ENCODE assay signal across 8 mouse cellular contexts in genomic region chr4:141624983-141625773, GRCm38 (mm10). TPM values are rescaled to one million over a fixed set of nuclear protein-coding genes. Genes with fewer than 3 reads are reported as not detected.
A peak's percentile ranks its signal among the peaks of the same experiment; 100 is the strongest.
DNase-seq lines count a peak whose midpoint lies in the region; ATAC-seq and TF ChIP-seq lines count a peak whose summit lies in the region.

No protein-coding gene starts in this region.

- intact Hi-C loops in gastrocnemius, adult 2 months (cut with DNase I), result no loop called here

- no peaks in the 10 kb centered on the region for H3K4me1 ChIP-seq in bone marrow, adult 2 months (ENCODE audit: control insufficient read depth, insufficient read depth, low read length)
- H3K4me1 ChIP-seq in liver, embryonic 14.5 days (replicated peaks; ENCODE audit: control insufficient read depth in 2 of 2, insufficient read depth in 2 of 2, low read length in 1 of 2), result no peaks in the 10 kb centered on the region
- H3K4me1 ChIP-seq in midbrain, embryonic 11.5 days (ENCODE audit: control insufficient read depth, insufficient read depth, low read length), result no peaks in the 10 kb centered on the region
- no peaks in the 10 kb centered on the region for H3K4me1 ChIP-seq in midbrain, embryonic 16.5 days (ENCODE audit: control insufficient read depth, insufficient read depth, low read length)

- peak; percentile 60 for TF ChIP-seq CTCF in gastrocnemius, adult 2 months (IDR thresholded peaks at IDR 0.05)
- TF ChIP-seq CTCF in bone marrow, adult 2 months (IDR thresholded peaks at IDR 0.05; ENCODE audit: control insufficient read depth, insufficient read depth, low read length), result peak; percentile 56; the same call in 1 of the 2 replicates
- TF ChIP-seq CTCF in liver, embryonic 14.5 days (IDR thresholded peaks at IDR 0.05; ENCODE audit: low read depth), result peak; percentile 71

- TF ChIP-seq POLR2A in bone marrow, adult 2 months (IDR thresholded peaks at IDR 0.05; ENCODE audit: borderline replicate concordance, control insufficient read depth, low read depth, low read length), result no peak

- H3K4me3 ChIP-seq in gastrocnemius, adult 2 months, result no peak overlapping the region
- no peak overlapping the region for H3K4me3 ChIP-seq in bone marrow, adult 2 months (replicated peaks; ENCODE audit: control insufficient read depth, low read depth, low read length)
- H3K4me3 ChIP-seq in liver, embryonic 14.5 days (ENCODE audit: insufficient read depth in 1 of 2, low read depth in 2 of 2, low read length in 2 of 2), result no peak overlapping the region
- H3K4me3 ChIP-seq in midbrain, embryonic 11.5 days (ENCODE audit: low read depth, low read length), result no peak overlapping the region
- H3K4me3 ChIP-seq in midbrain, embryonic 16.5 days (ENCODE audit: low read depth, low read length), result no peak overlapping the region

- no peaks in the 10 kb centered on the region for H3K9me3 ChIP-seq in liver, embryonic 14.5 days (ENCODE audit: control insufficient read depth, low read length)
- H3K9me3 ChIP-seq in midbrain, embryonic 11.5 days (ENCODE audit: control insufficient read depth, low read length), result no peaks in the 10 kb centered on the region
- no peaks in the 10 kb centered on the region for H3K9me3 ChIP-seq in midbrain, embryonic 16.5 days (replicated peaks; ENCODE audit: control insufficient read depth, low read length, poor library complexity, severe bottlenecking)

- TF ChIP-seq EP300 in liver, embryonic 14.5 days (IDR thresholded peaks at IDR 0.05; ENCODE audit: low read depth), result no peak

- WGBS in bone marrow, adult 2 months, result 70% methylated on average over 19 of the region's 19 CpGs
- WGBS in liver, embryonic 14.5 days (ENCODE audit: insufficient replicate concordance), result 65% methylated on average over 19 of the region's 19 CpGs
- 80% methylated on average over 19 of the region's 19 CpGs for WGBS in midbrain, embryonic 11.5 days
- WGBS in midbrain, embryonic 16.5 days, result 78% methylated on average over 19 of the region's 19 CpGs

- no peak overlapping the region for H3K4me2 ChIP-seq in liver, embryonic 14.5 days (ENCODE audit: low read depth)
- no peak overlapping the region for H3K4me2 ChIP-seq in midbrain, embryonic 11.5 days
- no peak overlapping the region for H3K4me2 ChIP-seq in midbrain, embryonic 16.5 days (ENCODE audit: low read length)

- ATAC-seq in liver, embryonic 14.5 days (ENCODE audit: insufficient read depth), result no peak
- no peak for ATAC-seq in midbrain, embryonic 11.5 days (ENCODE audit: low FRiP score)
- ATAC-seq in midbrain, embryonic 16.5 days, result no peak

- no peak overlapping the region for H3K9ac ChIP-seq in liver, embryonic 14.5 days (replicated peaks)
- H3K9ac ChIP-seq in midbrain, embryonic 11.5 days (ENCODE audit: low read length), result no peak overlapping the region
- no peak overlapping the region for H3K9ac ChIP-seq in midbrain, embryonic 16.5 days (ENCODE audit: low read depth, low read length)

- H3K27ac ChIP-seq in gastrocnemius, adult 2 months, result peak overlapping the region; percentile 90
- H3K27ac ChIP-seq in bone marrow, adult 2 months (ENCODE audit: control insufficient read depth, insufficient read depth, low read depth, low read length, poor library complexity), result no peak overlapping the region
- no peak overlapping the region for H3K27ac ChIP-seq in liver, embryonic 14.5 days
- no peak overlapping the region for H3K27ac ChIP-seq in midbrain, embryonic 11.5 days (ENCODE audit: low read depth, low read length)
- no peak overlapping the region; the same call in 1 of the 2 replicates for H3K27ac ChIP-seq in midbrain, embryonic 16.5 days (ENCODE audit: low read length)

- no peaks in the 10 kb centered on the region for H3K36me3 ChIP-seq in liver, embryonic 14.5 days (replicated peaks; ENCODE audit: control insufficient read depth, insufficient read depth, low read depth)
- peaks cover 13% of the 10 kb centered on the region for H3K36me3 ChIP-seq in midbrain, embryonic 11.5 days (ENCODE audit: control insufficient read depth, insufficient read depth, low read length)
- peaks cover 39% of the 10 kb centered on the region for H3K36me3 ChIP-seq in midbrain, embryonic 16.5 days (ENCODE audit: control insufficient read depth, insufficient read depth, low read length)

- no peak for DNase-seq in gastrocnemius, adult 2 months
- no peak for DNase-seq in gastrocnemius, postnatal 10 days
- peak; percentile 50 to 60 for DNase-seq in B cell, adult 2 months
- DNase-seq in liver, embryonic 14.5 days (ENCODE audit: low read depth in 3 of 3, low spot score in 3 of 3), result no peak
- DNase-seq in thymus, postnatal 4 days, result peak; percentile 61
- DNase-seq in midbrain, embryonic 11.5 days (ENCODE audit: low spot score, missing footprints), result no peak

- H3K27me3 ChIP-seq in liver, embryonic 14.5 days (ENCODE audit: control insufficient read depth, insufficient read depth, low read length), result no peaks in the 10 kb centered on the region
- no peaks in the 10 kb centered on the region for H3K27me3 ChIP-seq in midbrain, embryonic 11.5 days (ENCODE audit: control insufficient read depth, insufficient read depth, low read length)
- no peaks in the 10 kb centered on the region for H3K27me3 ChIP-seq in midbrain, embryonic 16.5 days (ENCODE audit: control insufficient read depth, insufficient read depth, low read depth, low read length)

RNA-seq across cellular contexts. Expression of gene Slc25a34, which starts 1.6 kb away (rescaled TPM):
- total RNA-seq in gastrocnemius, adult 2 months (2021), result 10 to 100 TPM; 10.3 to 26.9 TPM
- total RNA-seq in gastrocnemius, postnatal 10 days (2021), result 10 to 100 TPM; 10.5 to 12.8 TPM
- polyA plus RNA-seq in bone marrow, adult 2 months (2011; ENCODE audit: insufficient read depth, insufficient read length, low replicate concordance, missing spikeins), result 5.6 and 5.8 TPM in 2 replicates
- polyA plus RNA-seq in liver, embryonic 14.5 days (2012; rRNA removed), result 0.03 TPM in 2 replicates
- polyA plus RNA-seq in liver, embryonic 14.5 days (2014; fragmentation: Nextera tagmentation; extraction: Ambion mirVana), result not detected in 2 replicates
- not detected in 2 replicates for polyA plus RNA-seq in midbrain, embryonic 11.5 days (2014; fragmentation: Nextera tagmentation; extraction: Ambion mirVana)
- polyA plus RNA-seq in midbrain, embryonic 16.5 days (2015; fragmentation: Nextera tagmentation; extraction: Ambion mirVana), result 0.27 and 0.45 TPM in 2 replicates

RNA-seq across cellular contexts. Expression of gene Tmem82, which starts 6.7 kb away (rescaled TPM):
- 1 to 10 TPM in 1 of 2 experiments, under 1 TPM in 1; 0.61 to 3.2 TPM for total RNA-seq in gastrocnemius, adult 2 months (2021)
- total RNA-seq in gastrocnemius, postnatal 10 days (2021), result 1 to 10 TPM; 1.7 to 2.2 TPM
- polyA plus RNA-seq in bone marrow, adult 2 months (2011; ENCODE audit: insufficient read depth, insufficient read length, low replicate concordance, missing spikeins), result 0.57 and 1.8 TPM in 2 replicates
- 2.1 and 2.6 TPM in 2 replicates for polyA plus RNA-seq in liver, embryonic 14.5 days (2012; rRNA removed)
- polyA plus RNA-seq in liver, embryonic 14.5 days (2014; fragmentation: Nextera tagmentation; extraction: Ambion mirVana), result 2.2 and 2.7 TPM in 2 replicates
- polyA plus RNA-seq in midbrain, embryonic 11.5 days (2014; fragmentation: Nextera tagmentation; extraction: Ambion mirVana), result 0.48 and 0.59 TPM in 2 replicates
- polyA plus RNA-seq in midbrain, embryonic 16.5 days (2015; fragmentation: Nextera tagmentation; extraction: Ambion mirVana), result 0.14 and 0.43 TPM in 2 replicates

RNA-seq across cellular contexts. Expression of gene Fblim1, which starts 19.3 kb away (rescaled TPM):
- total RNA-seq in gastrocnemius, adult 2 months (2021), result 1 to 10 TPM; 1.1 to 1.5 TPM
- total RNA-seq in gastrocnemius, postnatal 10 days (2021), result 1 to 10 TPM; 3.8 to 6.6 TPM
- 1.2 and 9.3 TPM in 2 replicates for polyA plus RNA-seq in bone marrow, adult 2 months (2011; ENCODE audit: insufficient read depth, insufficient read length, low replicate concordance, missing spikeins)
- 1.1 and 2.0 TPM in 2 replicates for polyA plus RNA-seq in liver, embryonic 14.5 days (2012; rRNA removed)
- polyA plus RNA-seq in liver, embryonic 14.5 days (2014; fragmentation: Nextera tagmentation; extraction: Ambion mirVana), result 0.77 and 0.95 TPM in 2 replicates
- polyA plus RNA-seq in midbrain, embryonic 11.5 days (2014; fragmentation: Nextera tagmentation; extraction: Ambion mirVana), result 20.0 and 21.2 TPM in 2 replicates
- 35.6 and 37.8 TPM in 2 replicates for polyA plus RNA-seq in midbrain, embryonic 16.5 days (2015; fragmentation: Nextera tagmentation; extraction: Ambion mirVana)

RNA-seq across cellular contexts. Expression of gene Plekhm2, which starts 39.5 kb away (rescaled TPM):
- 10 to 100 TPM; 32.9 to 34.7 TPM for total RNA-seq in gastrocnemius, adult 2 months (2021)
- total RNA-seq in gastrocnemius, postnatal 10 days (2021), result 10 to 100 TPM; 26.8 to 29.3 TPM
- 16.5 and 24.5 TPM in 2 replicates for polyA plus RNA-seq in bone marrow, adult 2 months (2011; ENCODE audit: insufficient read depth, insufficient read length, low replicate concordance, missing spikeins)
- polyA plus RNA-seq in liver, embryonic 14.5 days (2012; rRNA removed), result 4.2 and 4.5 TPM in 2 replicates
- polyA plus RNA-seq in liver, embryonic 14.5 days (2014; fragmentation: Nextera tagmentation; extraction: Ambion mirVana), result 0.33 and 0.49 TPM in 2 replicates
- polyA plus RNA-seq in midbrain, embryonic 11.5 days (2014; fragmentation: Nextera tagmentation; extraction: Ambion mirVana), result 2.4 and 3.0 TPM in 2 replicates
- polyA plus RNA-seq in midbrain, embryonic 16.5 days (2015; fragmentation: Nextera tagmentation; extraction: Ambion mirVana), result 7.9 and 8.4 TPM in 2 replicates

Comparison
In these comparisons a context has a peak if more than half of its experiments do, and no peak if none do; other contexts are left out.
1. DNase-seq: peak in B cell, adult 2 months (2 of 2) and thymus, postnatal 4 days (single experiment); none in gastrocnemius, adult 2 months (single experiment), gastrocnemius, postnatal 10 days (single experiment), liver, embryonic 14.5 days (0 of 3) and midbrain, embryonic 11.5 days (single experiment).
2. Peak in every context shown above with its lines, with median percentiles within 50 percentile points of each other: CTCF ChIP-seq.